Mouse (Mus musculus) brain, embryonic 14.5 days (tissue): ENCODE measurements around the gene Lcor.

ENCODE experiments used
- CTCF ChIP-seq: fragments of 200-500 bp; IDR thresholded peaks from 2 replicates; pipeline ENCODE4 v1.5.1; 2012; ENCODE audit warnings: inconsistent platforms, mild to moderate bottlenecking, moderate library complexity, borderline replicate concordance; ENCODE audit not compliant: insufficient read depth, insufficient read length; ENCODE audit errors: extremely low read depth
- POLR2A ChIP-seq: fragments of 200-500 bp; IDR thresholded peaks from 2 replicates; pipeline ENCODE4 v1.6.1; 2012; ENCODE audit warnings: mild to moderate bottlenecking, inconsistent platforms, borderline replicate concordance; ENCODE audit not compliant: poor library complexity, insufficient read depth, insufficient read length, severe bottlenecking; ENCODE audit errors: extremely low read depth

GRCm38 (mm10) chr19:41597170-41597894, 114.9 kb downstream of the Lcor start:
- TF ChIP-seq CTCF: no peak
- TF ChIP-seq POLR2A: no peak
